Mouse (Mus musculus): ENCODE measurements around the gene Etv6.

The Etv6 gene

DNA sequence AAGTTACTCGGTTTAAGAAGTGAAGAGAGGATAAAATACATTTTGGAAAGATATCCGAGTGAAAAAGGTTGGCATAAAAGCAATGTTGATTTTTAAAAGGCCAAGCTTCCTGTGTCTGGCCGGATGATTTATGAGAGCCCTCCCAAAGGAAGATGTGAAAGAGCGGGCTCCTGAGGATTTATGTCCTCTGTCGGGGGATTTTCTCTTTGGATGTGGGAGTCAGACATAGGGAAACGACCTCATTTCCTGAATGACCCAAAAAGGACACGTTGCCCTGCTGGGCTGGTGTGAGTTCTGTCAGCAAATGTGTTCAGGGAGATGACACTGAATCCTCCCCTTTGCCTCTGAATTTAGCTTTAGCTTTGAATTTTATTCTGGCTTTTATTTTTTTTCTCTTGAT lies 8.0 kb downstream of the Etv6 start:
- DNase-seq (ENCODE audit: low read depth, low spot score), result no peak

- DNase-seq (ENCODE audit: low read depth, low spot score), result no peak
Measured at GRCm38 (mm10) chr6:134045092-134045868, 9.8 kb downstream of the Etv6 start.

GRCm38 (mm10) chr6:134046136-134046535 lies 10.6 kb downstream of the Etv6 start:
- no peak for DNase-seq (ENCODE audit: low read depth, low spot score)

DNA sequence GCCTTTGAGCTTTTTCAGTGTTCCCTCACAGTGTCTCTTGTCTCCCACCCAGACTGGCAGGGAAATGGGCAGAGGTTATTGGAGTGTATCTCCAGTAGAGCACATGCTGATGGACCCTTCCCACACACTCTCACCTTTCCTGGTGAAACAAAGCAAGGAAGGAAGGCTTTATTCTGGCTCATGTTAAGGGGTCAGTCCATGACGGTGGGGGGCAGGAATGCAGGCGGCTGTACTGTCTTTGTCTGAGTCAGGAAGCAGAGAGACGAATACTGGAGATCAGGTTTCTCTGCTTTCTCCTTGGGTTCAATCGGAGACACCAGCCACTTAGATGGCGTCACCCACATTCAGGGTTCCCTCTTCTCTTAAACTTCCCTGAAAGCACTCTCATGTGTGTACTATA lies 11.7 kb downstream of the Etv6 start:
- no peak for DNase-seq (ENCODE audit: low read depth, low spot score)

DNA sequence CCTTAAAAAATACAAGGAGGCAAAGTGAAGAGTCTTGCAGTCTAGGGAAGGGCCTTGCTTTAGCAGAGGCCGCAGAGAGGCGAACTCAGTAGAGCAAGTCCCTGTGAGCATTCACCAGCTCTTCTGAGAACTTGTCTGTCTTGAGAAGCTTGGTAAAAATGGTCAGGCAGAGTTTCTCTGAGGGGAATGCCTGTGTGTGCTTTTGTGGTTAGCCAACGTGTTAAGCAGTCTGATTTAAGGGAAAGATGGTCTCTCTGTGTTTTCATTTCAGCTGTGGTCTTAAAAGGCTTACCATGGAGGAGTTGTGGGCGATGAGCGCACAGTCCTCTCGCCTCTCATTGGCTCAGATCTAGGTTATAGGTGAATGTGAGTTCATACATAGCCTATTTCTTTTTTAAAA lies 12.5 kb downstream of the Etv6 start:
- no peak for DNase-seq (ENCODE audit: low read depth, low spot score)

DNA sequence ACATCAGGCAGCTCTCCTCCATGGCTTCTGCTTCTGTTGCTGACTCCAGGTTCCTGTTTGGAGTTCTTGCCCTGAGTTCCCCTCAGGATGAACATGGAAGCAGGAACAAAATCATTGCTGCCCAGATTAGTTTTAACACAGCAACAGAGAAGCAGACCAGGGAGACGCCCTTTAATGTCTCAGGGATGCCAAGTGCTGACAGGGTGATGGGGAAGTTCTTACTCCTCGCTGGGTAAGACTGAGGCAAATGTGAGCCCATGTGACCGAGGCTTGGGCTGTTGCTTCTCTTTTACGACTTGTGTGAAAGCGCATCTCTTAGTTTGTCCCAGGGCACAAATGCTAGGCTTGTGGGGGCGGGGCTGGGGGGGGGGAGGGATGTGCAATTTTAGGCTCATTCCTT lies 13.5 kb downstream of the Etv6 start:
- DNase-seq (ENCODE audit: low read depth, low spot score), result no peak

DNA sequence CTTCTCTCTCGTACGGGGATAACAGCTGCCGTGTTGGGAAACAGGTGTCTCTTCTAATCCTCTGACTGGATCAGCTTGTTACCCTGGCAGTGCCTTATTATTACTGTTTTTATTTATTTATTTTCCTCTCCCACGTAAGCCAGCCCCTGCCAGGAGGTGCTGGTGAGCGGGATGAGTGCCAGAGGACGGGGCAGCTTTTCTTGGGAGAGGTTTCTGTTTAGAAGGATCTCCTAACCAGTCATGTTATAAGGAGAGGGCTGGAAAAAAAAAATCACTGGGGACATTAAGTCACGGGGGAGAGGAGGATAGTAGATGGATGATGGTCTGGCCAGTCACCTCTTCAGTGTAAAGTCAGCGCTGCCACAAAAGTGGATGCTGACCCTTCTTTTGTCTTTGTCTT lies 15.0 kb downstream of the Etv6 start:
- no peak for DNase-seq (ENCODE audit: low read depth, low spot score)

GRCm38 (mm10) chr6:134051950-134052349 lies 16.4 kb downstream of the Etv6 start:
- DNase-seq (ENCODE audit: low read depth, low spot score), result no peak

DNA sequence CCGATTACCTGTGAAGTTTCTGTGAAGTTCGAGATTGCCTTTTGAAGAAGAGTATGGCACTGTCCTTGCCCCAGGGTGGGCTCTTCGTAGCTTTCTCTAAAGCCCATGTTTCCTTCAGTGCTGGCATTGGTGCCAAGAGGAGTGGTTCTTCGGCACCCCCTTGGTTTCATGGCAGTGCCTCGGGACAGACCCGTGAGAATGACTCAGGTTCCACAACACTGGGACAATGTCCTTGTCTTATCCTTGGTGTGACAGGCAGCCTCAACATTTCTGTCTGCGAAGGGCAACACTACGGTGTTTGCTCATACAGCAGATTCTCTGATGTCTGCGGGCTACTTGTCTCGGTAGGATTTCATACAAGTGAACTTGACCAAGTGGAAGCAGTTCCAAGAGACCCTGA lies 17.6 kb downstream of the Etv6 start:
- DNase-seq (ENCODE audit: low read depth, low spot score), result no peak

GRCm38 (mm10) chr6:134053566-134053965 lies 18.1 kb downstream of the Etv6 start:
- no peak for DNase-seq (ENCODE audit: low read depth, low spot score)

GRCm38 (mm10) chr6:134055588-134055987 lies 20.1 kb downstream of the Etv6 start:
- no peak for DNase-seq (ENCODE audit: low read depth, low spot score)

- no peak for DNase-seq (ENCODE audit: low read depth, low spot score)
Measured at GRCm38 (mm10) chr6:134058451-134058850, 23.0 kb downstream of the Etv6 start.

- no peak for DNase-seq (ENCODE audit: low read depth, low spot score)
Measured at GRCm38 (mm10) chr6:134058886-134059551, 23.5 kb downstream of the Etv6 start.

GRCm38 (mm10) chr6:134059552-134059891 lies 24.0 kb downstream of the Etv6 start:
- no peak for DNase-seq (ENCODE audit: low read depth, low spot score)

DNA sequence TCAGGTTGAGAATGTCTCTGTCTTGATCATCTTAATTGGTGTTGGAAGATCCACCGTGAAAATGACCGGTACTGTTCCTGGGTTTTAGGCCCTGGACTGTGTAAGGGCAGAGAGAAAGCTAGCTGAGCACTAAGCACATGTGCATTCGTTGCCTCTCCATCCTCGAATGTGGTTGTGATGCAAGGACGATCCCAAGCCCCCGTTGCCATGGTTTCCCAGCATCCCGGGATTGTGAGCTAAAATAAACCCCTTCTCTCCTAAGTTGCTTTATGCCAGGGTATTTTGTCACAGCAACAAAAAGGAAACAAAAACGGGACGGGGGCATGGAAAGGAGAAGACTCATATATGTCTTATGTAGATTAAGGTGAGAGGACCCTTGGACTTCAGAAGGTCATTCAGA lies 24.5 kb downstream of the Etv6 start:
- no peak for DNase-seq (ENCODE audit: low read depth, low spot score)

DNA sequence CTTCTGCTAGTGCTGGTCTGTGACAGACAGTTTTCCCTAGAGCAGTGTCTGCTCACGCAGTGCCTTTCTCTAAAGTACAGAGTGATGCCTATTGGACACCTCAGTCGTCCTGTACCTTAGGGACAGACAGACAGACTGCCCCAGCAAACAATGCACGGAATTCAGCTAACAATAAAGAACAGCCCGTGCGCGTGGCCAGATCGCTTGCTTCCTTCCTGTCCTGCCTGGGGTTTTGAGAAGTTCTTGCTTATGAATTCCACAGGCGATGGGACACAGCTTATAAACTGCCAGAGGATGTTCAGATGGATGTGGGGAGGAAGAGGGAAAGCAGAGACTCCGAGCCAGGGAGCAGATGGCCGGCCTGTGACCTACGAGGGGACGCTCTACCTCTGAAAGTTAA lies 25.3 kb downstream of the Etv6 start:
- DNase-seq (ENCODE audit: low read depth, low spot score), result no peak

DNA sequence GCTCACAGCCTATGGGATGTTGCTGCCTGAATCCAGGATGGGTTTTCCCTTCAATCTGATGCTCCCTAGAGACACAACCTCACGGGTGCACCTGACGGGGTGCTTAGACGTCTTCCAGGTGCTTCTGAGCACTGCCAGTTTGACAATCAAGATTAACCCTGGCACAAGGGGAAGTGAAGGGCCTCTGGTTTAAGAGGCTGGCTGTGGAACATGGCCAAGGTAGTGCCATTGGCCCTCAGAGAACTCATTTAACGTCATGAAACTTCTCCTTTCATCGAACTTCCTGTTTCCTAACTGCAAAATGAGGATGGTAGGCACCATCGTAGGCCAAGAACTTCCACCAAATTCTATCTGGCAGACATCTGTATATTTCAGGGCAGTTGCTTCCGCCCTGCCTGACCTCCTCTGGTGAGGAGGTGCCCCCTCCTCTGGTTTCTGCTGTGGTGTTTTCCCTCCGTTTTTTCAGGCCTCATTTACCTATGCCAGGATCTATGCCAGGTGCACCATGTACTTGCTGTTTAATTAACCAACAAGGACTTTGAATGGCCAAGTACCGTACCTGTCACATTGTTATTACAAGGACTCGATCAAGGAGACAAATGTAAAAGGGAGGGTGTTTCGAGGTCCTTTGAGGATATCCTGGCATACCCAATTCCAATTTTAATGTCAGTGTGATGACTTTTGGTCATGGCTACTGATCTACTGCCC lies 29.7 kb downstream of the Etv6 start:
- DNase-seq (ENCODE audit: low read depth, low spot score), result no peak

DNA sequence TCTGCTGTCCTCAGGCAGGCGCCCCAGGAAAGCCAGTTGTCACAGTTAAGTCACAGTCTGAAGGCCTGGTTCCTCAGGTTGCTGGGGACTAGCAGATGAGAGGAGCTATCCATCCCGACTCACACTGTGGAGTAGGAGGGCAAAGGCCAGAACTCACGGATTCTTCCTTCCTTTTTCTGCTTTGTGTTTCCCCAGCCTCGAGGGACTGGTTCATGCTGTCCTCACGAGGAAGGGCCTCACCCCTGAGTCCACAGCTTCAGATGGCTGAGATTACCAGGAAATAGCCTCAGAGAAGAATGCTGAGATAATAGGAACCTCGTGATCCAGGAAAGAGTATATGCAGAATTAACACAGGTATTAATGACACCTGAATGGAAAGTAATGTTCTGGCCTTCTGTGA lies 30.6 kb downstream of the Etv6 start:
- DNase-seq (ENCODE audit: low read depth, low spot score), result no peak

DNA sequence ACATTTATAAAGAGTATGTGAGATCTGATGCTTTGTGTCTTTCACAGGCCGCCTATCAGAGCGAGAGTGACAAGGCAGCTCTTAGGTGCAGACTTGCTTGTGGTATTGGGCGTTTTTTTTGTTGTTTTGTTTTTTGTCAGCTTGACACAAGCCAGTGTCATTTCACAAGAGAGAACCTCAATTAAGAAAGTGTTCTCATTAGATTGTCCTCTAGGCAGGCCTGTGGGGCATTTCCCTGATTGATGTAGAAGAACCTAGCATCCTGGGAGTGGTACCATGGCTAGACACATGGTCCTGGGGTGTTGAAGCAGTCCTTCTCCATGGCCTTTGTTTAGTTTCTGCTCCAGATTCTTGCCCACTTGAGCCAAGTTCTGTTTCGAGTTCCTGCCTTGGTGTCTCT lies 31.5 kb downstream of the Etv6 start:
- DNase-seq (ENCODE audit: low read depth, low spot score), result no peak

GRCm38 (mm10) chr6:134067536-134067935 lies 32.0 kb downstream of the Etv6 start:
- DNase-seq (ENCODE audit: low read depth, low spot score), result no peak

- no peak for DNase-seq (ENCODE audit: low read depth, low spot score)
Measured at GRCm38 (mm10) chr6:134072439-134072838, 36.9 kb downstream of the Etv6 start.

- DNase-seq (ENCODE audit: low read depth, low spot score), result no peak
Measured at GRCm38 (mm10) chr6:134072906-134073305, 37.4 kb downstream of the Etv6 start.

- DNase-seq (ENCODE audit: low read depth, low spot score), result no peak
Measured at GRCm38 (mm10) chr6:134074353-134074752, 38.9 kb downstream of the Etv6 start.
